Mouse (Mus musculus): ENCODE results near the gene Chd9.
"Not testable (repeated sequence)": the region's sequence is repeated elsewhere in the genome, so short reads cannot be mapped to it uniquely, and the experiment has no call there.

GRCm38 (mm10) chr8:90887328-90887727, 59.2 kb downstream of the Chd9 start:
- TF ChIP-seq GATA1, TAL1 (IDR thresholded peaks at IDR 0.05; ENCODE audit: low read length): not testable (repeated sequence)

All from erythroblast, embryonic 14.5 days (primary cell).